Mouse (Mus musculus): ENCODE measurements around the gene Gm14226. TPM values are rescaled to one million over a fixed set of nuclear protein-coding genes. Genes with fewer than 3 reads are reported as not detected.

Gm14226 gene
- polyA plus RNA-seq, 1 experiment from 2014 or later, result 1.1 TPM

GRCm38 (mm10) chr2:155039956-155040355, 21.9 kb downstream of the Gm14226 start:
- ATAC-seq (ENCODE audit: insufficient read depth, low FRiP score, low TSS enrichment), result no peak
- Histone ChIP-seq H3K4me3 (ENCODE audit: low read depth, low read length) (no peak overlapping the region), H3K36me3 (ENCODE audit: control insufficient read depth, insufficient read depth, low read length) (no peaks in the 10 kb centered on the region), H3K9me3 (ENCODE audit: control insufficient read depth, low read length) (no peaks in the 10 kb centered on the region), H3K4me2 (ENCODE audit: low read depth) (no peak overlapping the region), H3K27me3 (ENCODE audit: control insufficient read depth, insufficient read depth, low read length) (no peaks in the 10 kb centered on the region), H3K4me1 (ENCODE audit: control insufficient read depth, insufficient read depth, low read length) (no peaks in the 10 kb centered on the region), H3K27ac (ENCODE audit: low read depth, low read length) (no peak overlapping the region), H3K9ac (ENCODE audit: low read length) (no peak overlapping the region)
- WGBS, result 81% methylated on average over 4 of the region's 4 CpGs
- no peak for DNase-seq (ENCODE audit: low spot score)

GRCm38 (mm10) chr2:155044542-155044941, 26.5 kb downstream of the Gm14226 start:
- Histone ChIP-seq H3K9ac (ENCODE audit: low read length) (no peak overlapping the region), H3K27ac (ENCODE audit: low read depth, low read length) (no peak overlapping the region), H3K4me3 (ENCODE audit: low read depth, low read length) (no peak overlapping the region), H3K4me1 (ENCODE audit: control insufficient read depth, insufficient read depth, low read length) (no peaks in the 10 kb centered on the region), H3K9me3 (ENCODE audit: control insufficient read depth, low read length) (no peaks in the 10 kb centered on the region), H3K36me3 (ENCODE audit: control insufficient read depth, insufficient read depth, low read length) (no peaks in the 10 kb centered on the region), H3K27me3 (ENCODE audit: control insufficient read depth, insufficient read depth, low read length) (no peaks in the 10 kb centered on the region), H3K4me2 (ENCODE audit: low read depth) (no peak overlapping the region)
- 87% methylated on average over 3 of the region's 3 CpGs for WGBS
- DNase-seq (ENCODE audit: low spot score) (no peak), ATAC-seq (ENCODE audit: insufficient read depth, low FRiP score, low TSS enrichment) (no peak)

GRCm38 (mm10) chr2:155045075-155045474, 27.0 kb downstream of the Gm14226 start:
- DNase-seq (ENCODE audit: low spot score) (no peak), ATAC-seq (ENCODE audit: insufficient read depth, low FRiP score, low TSS enrichment) (no peak)
- Histone ChIP-seq H3K4me1 (ENCODE audit: control insufficient read depth, insufficient read depth, low read length) (peaks cover 2% of the 10 kb centered on the region; the same call in 1 of the 2 replicates), H3K27me3 (ENCODE audit: control insufficient read depth, insufficient read depth, low read length) (no peaks in the 10 kb centered on the region), H3K4me3 (ENCODE audit: low read depth, low read length) (no peak overlapping the region), H3K27ac (ENCODE audit: low read depth, low read length) (no peak overlapping the region), H3K9me3 (ENCODE audit: control insufficient read depth, low read length) (no peaks in the 10 kb centered on the region), H3K4me2 (ENCODE audit: low read depth) (no peak overlapping the region), H3K36me3 (ENCODE audit: control insufficient read depth, insufficient read depth, low read length) (no peaks in the 10 kb centered on the region), H3K9ac (ENCODE audit: low read length) (no peak overlapping the region)
- 74% methylated on average over 3 of the region's 3 CpGs for WGBS

- Histone ChIP-seq H3K4me3 (ENCODE audit: low read depth, low read length) (no peak overlapping the region), H3K27me3 (ENCODE audit: control insufficient read depth, insufficient read depth, low read length) (no peaks in the 10 kb centered on the region), H3K9me3 (ENCODE audit: control insufficient read depth, low read length) (no peaks in the 10 kb centered on the region), H3K9ac (ENCODE audit: low read length) (no peak overlapping the region), H3K4me1 (ENCODE audit: control insufficient read depth, insufficient read depth, low read length) (peaks cover 3% of the 10 kb centered on the region; the same call in 1 of the 2 replicates), H3K27ac (ENCODE audit: low read depth, low read length) (no peak overlapping the region), H3K36me3 (ENCODE audit: control insufficient read depth, insufficient read depth, low read length) (no peaks in the 10 kb centered on the region), H3K4me2 (ENCODE audit: low read depth) (no peak overlapping the region)
- no peak for DNase-seq (ENCODE audit: low spot score)
- ATAC-seq (ENCODE audit: insufficient read depth, low FRiP score, low TSS enrichment), result no peak
- WGBS, result 93% methylated on average over 2 of the region's 2 CpGs
Measured at GRCm38 (mm10) chr2:155046803-155047202, 28.7 kb downstream of the Gm14226 start.

GRCm38 (mm10) chr2:155047452-155048178, 29.5 kb downstream of the Gm14226 start:
- Histone ChIP-seq H3K4me1 (ENCODE audit: control insufficient read depth, insufficient read depth, low read length) (peaks cover 3% of the 10 kb centered on the region; the same call in 1 of the 2 replicates), H3K4me2 (ENCODE audit: low read depth) (no peak overlapping the region), H3K4me3 (ENCODE audit: low read depth, low read length) (no peak overlapping the region), H3K36me3 (ENCODE audit: control insufficient read depth, insufficient read depth, low read length) (no peaks in the 10 kb centered on the region), H3K9me3 (ENCODE audit: control insufficient read depth, low read length) (no peaks in the 10 kb centered on the region), H3K27me3 (ENCODE audit: control insufficient read depth, insufficient read depth, low read length) (no peaks in the 10 kb centered on the region), H3K27ac (ENCODE audit: low read depth, low read length) (no peak overlapping the region), H3K9ac (ENCODE audit: low read length) (no peak overlapping the region)
- WGBS, result 75% methylated on average over 7 of the region's 7 CpGs
- no peak for ATAC-seq (ENCODE audit: insufficient read depth, low FRiP score, low TSS enrichment)
- DNase-seq (ENCODE audit: low spot score), result no peak

GRCm38 (mm10) chr2:155050108-155050503, 32.0 kb downstream of the Gm14226 start:
- H3K4me3 ChIP-seq (ENCODE audit: low read depth, low read length), result peak overlapping the region; percentile 37
- peak overlapping the region; percentile 58 for H3K27ac ChIP-seq (ENCODE audit: low read depth, low read length)
- ATAC-seq (ENCODE audit: insufficient read depth, low FRiP score, low TSS enrichment) (peak; percentile 16; the same call in 1 of the 2 replicates), DNase-seq (ENCODE audit: low spot score) (no peak)
- peak overlapping the region; percentile 60 for H3K4me2 ChIP-seq (ENCODE audit: low read depth)
- no peaks in the 10 kb centered on the region for H3K27me3 ChIP-seq (ENCODE audit: control insufficient read depth, insufficient read depth, low read length)
- peaks cover 3% of the 10 kb centered on the region; the same call in 1 of the 2 replicates for H3K4me1 ChIP-seq (ENCODE audit: control insufficient read depth, insufficient read depth, low read length)
- H3K9me3 ChIP-seq (ENCODE audit: control insufficient read depth, low read length), result no peaks in the 10 kb centered on the region
- no peaks in the 10 kb centered on the region for H3K36me3 ChIP-seq (ENCODE audit: control insufficient read depth, insufficient read depth, low read length)
- H3K9ac ChIP-seq (ENCODE audit: low read length), result peak overlapping the region; percentile 33
- WGBS, result 21% methylated on average over 5 of the region's 5 CpGs

DNA sequence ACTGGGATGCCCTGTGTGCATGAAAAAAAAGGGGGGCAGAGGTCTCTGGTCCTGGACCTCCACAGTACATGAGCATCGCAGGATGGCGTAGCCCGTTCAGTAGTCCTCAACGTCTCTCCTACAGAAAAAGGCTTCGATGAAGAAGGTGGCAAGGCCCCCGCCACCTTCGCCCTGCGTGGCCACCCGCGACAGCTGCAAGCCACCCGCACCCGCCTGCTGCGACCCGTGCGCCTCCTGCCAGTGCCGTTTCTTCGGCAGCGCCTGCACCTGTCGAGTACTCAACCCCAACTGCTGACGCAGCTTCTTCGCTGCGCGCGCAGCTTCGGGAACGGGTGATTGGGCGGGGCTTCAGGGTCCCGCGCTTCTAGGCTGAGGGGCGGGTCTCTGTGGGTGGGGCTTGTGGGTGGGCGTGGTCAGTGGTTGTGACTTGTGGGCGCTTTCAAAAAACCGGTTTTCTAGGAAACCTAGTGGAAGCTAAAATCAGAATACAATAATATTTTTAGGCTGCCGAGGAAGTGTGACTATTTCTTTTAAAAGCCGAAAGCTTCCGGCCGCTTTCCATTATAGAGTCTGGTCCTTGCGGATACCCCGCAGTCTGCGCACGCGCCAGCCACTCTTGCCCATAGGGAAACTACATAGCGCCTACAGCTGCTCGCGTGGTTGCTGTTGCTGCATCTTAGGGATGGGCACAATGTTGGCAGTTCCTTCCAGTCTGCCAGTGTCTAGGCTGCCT, 32.6 kb downstream of the Gm14226 start:
- Histone ChIP-seq H3K4me1 (ENCODE audit: control insufficient read depth, insufficient read depth, low read length) (peaks cover 3% of the 10 kb centered on the region; the same call in 1 of the 2 replicates), H3K9ac (ENCODE audit: low read length) (peak overlapping the region; percentile 51), H3K4me2 (ENCODE audit: low read depth) (peak overlapping the region; percentile 60), H3K27me3 (ENCODE audit: control insufficient read depth, insufficient read depth, low read length) (no peaks in the 10 kb centered on the region), H3K36me3 (ENCODE audit: control insufficient read depth, insufficient read depth, low read length) (no peaks in the 10 kb centered on the region), H3K9me3 (ENCODE audit: control insufficient read depth, low read length) (no peaks in the 10 kb centered on the region), H3K27ac (ENCODE audit: low read depth, low read length) (peak overlapping the region; percentile 58), H3K4me3 (ENCODE audit: low read depth, low read length) (peak overlapping the region; percentile 37)
- under 1% methylated on average over 45 of the region's 45 CpGs for WGBS
- ATAC-seq (ENCODE audit: insufficient read depth, low FRiP score, low TSS enrichment) (peak; percentile 94), DNase-seq (ENCODE audit: low spot score) (peak; percentile 98)

DNA sequence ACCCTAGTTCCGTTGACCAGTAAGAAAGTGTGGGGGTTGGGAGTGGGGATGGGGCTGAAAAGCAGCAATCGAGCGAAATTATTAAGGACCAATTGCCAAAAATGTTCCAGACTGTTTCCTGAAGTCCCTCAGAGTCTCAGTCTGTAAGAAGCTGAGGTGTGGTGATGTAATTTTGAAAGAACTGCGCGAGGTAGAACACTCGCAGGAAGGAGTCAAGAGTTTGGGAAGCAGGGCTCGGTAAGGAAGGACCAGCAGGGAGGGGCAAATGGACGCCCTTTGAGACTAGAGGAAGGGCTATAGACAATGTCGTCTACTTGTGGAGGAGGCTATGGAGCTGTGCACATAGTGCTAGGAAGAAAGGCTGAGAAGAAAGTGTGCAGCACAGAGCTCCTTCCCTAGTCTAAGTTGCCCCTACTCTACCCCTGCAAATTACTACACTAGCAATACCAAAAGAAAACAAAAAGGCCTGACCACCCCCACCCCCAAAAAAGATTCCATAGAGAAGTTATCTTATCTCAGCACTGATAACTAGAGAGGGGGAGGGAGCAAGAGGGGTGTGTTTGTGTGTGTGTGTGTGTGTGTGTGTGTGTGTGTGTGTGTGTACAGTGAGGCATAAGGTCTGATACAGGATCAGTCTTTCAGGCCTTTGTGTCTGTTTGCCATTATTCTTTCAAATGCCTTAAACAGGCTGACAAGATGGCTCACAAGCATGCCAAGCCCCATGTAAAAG, 33.7 kb downstream of the Gm14226 start:
- no peaks in the 10 kb centered on the region for H3K9me3 ChIP-seq (ENCODE audit: control insufficient read depth, low read length)
- ATAC-seq (ENCODE audit: insufficient read depth, low FRiP score, low TSS enrichment) (no peak), DNase-seq (ENCODE audit: low spot score) (no peak)
- H3K4me3 ChIP-seq (ENCODE audit: low read depth, low read length), result peak overlapping the region; percentile 37; the same call in 1 of the 2 replicates
- H3K4me2 ChIP-seq (ENCODE audit: low read depth), result peak overlapping the region; percentile 60
- no peaks in the 10 kb centered on the region for H3K36me3 ChIP-seq (ENCODE audit: control insufficient read depth, insufficient read depth, low read length)
- 35% methylated on average over 9 of the region's 9 CpGs for WGBS
- peaks cover 3% of the 10 kb centered on the region; the same call in 1 of the 2 replicates for H3K4me1 ChIP-seq (ENCODE audit: control insufficient read depth, insufficient read depth, low read length)
- no peak overlapping the region; the same call in 1 of the 2 replicates for H3K9ac ChIP-seq (ENCODE audit: low read length)
- H3K27ac ChIP-seq (ENCODE audit: low read depth, low read length), result no peak overlapping the region
- H3K27me3 ChIP-seq (ENCODE audit: control insufficient read depth, insufficient read depth, low read length), result no peaks in the 10 kb centered on the region

Measured in neural tube, embryonic 11.5 days (tissue).